Mouse (Mus musculus): ENCODE results near the gene Scap. TPM values are rescaled to one million over a fixed set of nuclear protein-coding genes. Genes with fewer than 3 reads are reported as not detected.

Gene Scap
- polyA plus RNA-seq, 1 experiment = 44.4 TPM

GRCm38 (mm10) chr9:110358341-110358740, 25.3 kb downstream of the Scap start:
- Histone ChIP-seq H3ac (ENCODE audit: control insufficient read depth, insufficient read length) (no peak overlapping the region), H3K4me3 (no peak overlapping the region), H3K4me2 (ENCODE audit: low read depth) (no peak overlapping the region), H3K79me2 (ENCODE audit: control insufficient read depth, insufficient read depth) (no peaks in the 10 kb centered on the region), H3K36me3 (ENCODE audit: control insufficient read depth, insufficient read depth) (peaks cover 3% of the 10 kb centered on the region), H3K27me3 (ENCODE audit: control insufficient read depth, insufficient read depth, insufficient read length) (no peaks in the 10 kb centered on the region)
- TF ChIP-seq MAX (IDR thresholded peaks at IDR 0.05; ENCODE audit: low read depth) (no peak), MYOG (IDR thresholded peaks at IDR 0.05; ENCODE audit: control insufficient read depth in 1 of 3, insufficient read depth in 1 of 3, insufficient read length in 2 of 3, low read depth in 2 of 3) (no peak), TCF3 (IDR thresholded peaks at IDR 0.05; ENCODE audit: insufficient read length, low read depth) (no peak), MYOD1 (IDR thresholded peaks at IDR 0.05; ENCODE audit: control insufficient read depth in 1 of 3, insufficient read length in 2 of 3, low read depth in 2 of 3) (no peak), TCF12 (IDR thresholded peaks at IDR 0.05; ENCODE audit: insufficient read depth, poor library complexity, severe bottlenecking) (no peak), REST (IDR thresholded peaks at IDR 0.05; ENCODE audit: insufficient read depth, insufficient read length) (no peak), POLR2AphosphoS2 (IDR thresholded peaks at IDR 0.05; ENCODE audit: insufficient read length, low read depth) (no peak), USF1 (IDR thresholded peaks at IDR 0.05; ENCODE audit: low read depth) (no peak), POLR2A (IDR thresholded peaks at IDR 0.05; ENCODE audit: insufficient read length, low read depth) (no peak), E2F4 (IDR thresholded peaks at IDR 0.05; ENCODE audit: insufficient read depth) (no peak), SRF (IDR thresholded peaks at IDR 0.05; ENCODE audit: control insufficient read depth, insufficient read length, low read depth) (no peak), CEBPB (IDR thresholded peaks at IDR 0.05; ENCODE audit: insufficient read depth, poor library complexity, severe bottlenecking) (no peak)

DNA sequence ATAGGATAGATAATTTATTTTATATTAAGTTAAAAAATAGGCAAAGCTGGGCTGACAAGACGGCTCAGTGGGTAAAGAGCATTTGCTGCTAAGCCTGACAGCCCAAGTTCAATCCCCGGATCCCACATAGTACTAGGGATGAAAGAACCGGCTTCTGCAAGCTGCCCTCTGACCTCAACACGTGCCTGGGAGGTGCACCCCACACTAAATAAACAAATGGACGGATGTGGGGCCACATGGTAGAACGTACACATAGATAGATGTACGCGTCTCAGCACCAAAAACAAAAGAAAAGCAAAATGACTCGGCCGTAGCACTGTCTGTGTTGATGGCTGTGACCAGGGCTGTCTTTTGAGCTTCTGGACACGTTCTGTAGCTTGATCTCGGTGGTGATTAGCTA, 28.2 kb downstream of the Scap start:
- no peak overlapping the region for H3K4me2 ChIP-seq (ENCODE audit: low read depth)
- H3K4me3 ChIP-seq = no peak overlapping the region
- H3K27me3 ChIP-seq (ENCODE audit: control insufficient read depth, insufficient read depth, insufficient read length) = no peaks in the 10 kb centered on the region
- no peak overlapping the region for H3ac ChIP-seq (ENCODE audit: control insufficient read depth, insufficient read length)
- TF ChIP-seq MAX (IDR thresholded peaks at IDR 0.05; ENCODE audit: low read depth) (no peak), CEBPB (IDR thresholded peaks at IDR 0.05; ENCODE audit: insufficient read depth, poor library complexity, severe bottlenecking) (no peak), TCF3 (IDR thresholded peaks at IDR 0.05; ENCODE audit: insufficient read length, low read depth) (no peak), REST (IDR thresholded peaks at IDR 0.05; ENCODE audit: insufficient read depth, insufficient read length) (no peak), MYOG (IDR thresholded peaks at IDR 0.05; ENCODE audit: control insufficient read depth in 1 of 3, insufficient read depth in 1 of 3, insufficient read length in 2 of 3, low read depth in 2 of 3) (no peak), MYOD1 (IDR thresholded peaks at IDR 0.05; ENCODE audit: control insufficient read depth in 1 of 3, insufficient read length in 2 of 3, low read depth in 2 of 3) (no peak), USF1 (IDR thresholded peaks at IDR 0.05; ENCODE audit: low read depth) (no peak), POLR2A (IDR thresholded peaks at IDR 0.05; ENCODE audit: insufficient read length, low read depth) (no peak), POLR2AphosphoS2 (IDR thresholded peaks at IDR 0.05; ENCODE audit: insufficient read length, low read depth) (no peak), SRF (IDR thresholded peaks at IDR 0.05; ENCODE audit: control insufficient read depth, insufficient read length, low read depth) (no peak), E2F4 (IDR thresholded peaks at IDR 0.05; ENCODE audit: insufficient read depth) (no peak), TCF12 (IDR thresholded peaks at IDR 0.05; ENCODE audit: insufficient read depth, poor library complexity, severe bottlenecking) (no peak)
- peaks cover 20% of the 10 kb centered on the region for H3K36me3 ChIP-seq (ENCODE audit: control insufficient read depth, insufficient read depth)
- no peaks in the 10 kb centered on the region for H3K79me2 ChIP-seq (ENCODE audit: control insufficient read depth, insufficient read depth)

DNA sequence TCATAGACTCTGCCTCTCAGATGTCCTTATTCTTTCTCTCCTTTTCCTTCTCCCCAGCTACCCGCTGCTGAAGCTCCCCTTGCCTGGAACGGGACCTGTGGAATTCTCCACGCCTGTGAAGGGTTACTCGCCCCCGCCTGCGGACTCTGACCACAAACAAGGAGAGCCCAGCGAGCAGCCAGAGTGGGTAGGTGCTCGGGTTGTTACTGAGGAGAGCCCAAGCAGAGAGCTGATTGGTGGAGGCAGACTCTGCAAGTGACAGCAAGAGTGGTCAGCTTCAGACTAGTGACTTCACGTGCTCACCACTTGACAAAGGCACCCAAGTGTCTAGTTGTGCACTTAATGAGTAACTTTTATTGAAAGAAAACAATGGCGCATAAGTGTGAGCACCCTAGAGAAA, 29.2 kb downstream of the Scap start:
- Histone ChIP-seq H3K4me3 (no peak overlapping the region), H3K79me2 (ENCODE audit: control insufficient read depth, insufficient read depth) (no peaks in the 10 kb centered on the region), H3ac (ENCODE audit: control insufficient read depth, insufficient read length) (no peak overlapping the region), H3K27me3 (ENCODE audit: control insufficient read depth, insufficient read depth, insufficient read length) (no peaks in the 10 kb centered on the region), H3K4me2 (ENCODE audit: low read depth) (no peak overlapping the region), H3K36me3 (ENCODE audit: control insufficient read depth, insufficient read depth) (peaks cover 20% of the 10 kb centered on the region)
- TF ChIP-seq TCF12 (IDR thresholded peaks at IDR 0.05; ENCODE audit: insufficient read depth, poor library complexity, severe bottlenecking) (no peak), USF1 (IDR thresholded peaks at IDR 0.05; ENCODE audit: low read depth) (no peak), SRF (IDR thresholded peaks at IDR 0.05; ENCODE audit: control insufficient read depth, insufficient read length, low read depth) (no peak), POLR2AphosphoS2 (IDR thresholded peaks at IDR 0.05; ENCODE audit: insufficient read length, low read depth) (no peak), MYOD1 (IDR thresholded peaks at IDR 0.05; ENCODE audit: control insufficient read depth in 1 of 3, insufficient read length in 2 of 3, low read depth in 2 of 3) (no peak), CEBPB (IDR thresholded peaks at IDR 0.05; ENCODE audit: insufficient read depth, poor library complexity, severe bottlenecking) (no peak), REST (IDR thresholded peaks at IDR 0.05; ENCODE audit: insufficient read depth, insufficient read length) (no peak), MAX (IDR thresholded peaks at IDR 0.05; ENCODE audit: low read depth) (no peak)

DNA sequence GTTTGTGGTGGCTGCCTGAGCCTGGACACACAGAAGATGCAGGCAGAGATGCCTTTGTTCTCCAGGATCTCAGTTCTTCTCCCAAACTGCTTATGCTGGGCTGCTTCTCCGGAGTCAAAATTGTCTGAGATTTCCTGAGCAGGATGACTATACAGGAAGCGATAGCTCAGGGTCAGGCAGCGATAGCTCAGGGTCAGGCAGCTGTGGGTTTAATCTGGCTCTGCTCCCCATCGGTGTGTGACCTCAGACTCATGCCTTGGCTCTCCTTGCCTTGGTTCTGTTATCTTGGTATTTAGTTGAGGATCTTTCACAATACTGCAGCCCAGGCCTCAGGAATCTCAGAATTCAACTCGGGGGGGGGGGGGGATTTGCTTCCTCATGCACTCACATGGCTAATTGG, 33.7 kb downstream of the Scap start:
- H3K4me2 ChIP-seq (ENCODE audit: low read depth) = no peak overlapping the region
- H3K36me3 ChIP-seq (ENCODE audit: control insufficient read depth, insufficient read depth) = peaks cover 20% of the 10 kb centered on the region
- H3ac ChIP-seq (ENCODE audit: control insufficient read depth, insufficient read length) = no peak overlapping the region
- no peaks in the 10 kb centered on the region for H3K79me2 ChIP-seq (ENCODE audit: control insufficient read depth, insufficient read depth)
- no peak overlapping the region for H3K4me3 ChIP-seq
- no peaks in the 10 kb centered on the region for H3K27me3 ChIP-seq (ENCODE audit: control insufficient read depth, insufficient read depth, insufficient read length)
- TF ChIP-seq TCF12 (IDR thresholded peaks at IDR 0.05; ENCODE audit: insufficient read depth, poor library complexity, severe bottlenecking) (no peak), E2F4 (IDR thresholded peaks at IDR 0.05; ENCODE audit: insufficient read depth) (no peak), POLR2AphosphoS2 (IDR thresholded peaks at IDR 0.05; ENCODE audit: insufficient read length, low read depth) (no peak), USF1 (IDR thresholded peaks at IDR 0.05; ENCODE audit: low read depth) (no peak), MAX (IDR thresholded peaks at IDR 0.05; ENCODE audit: low read depth) (no peak), TCF3 (IDR thresholded peaks at IDR 0.05; ENCODE audit: insufficient read length, low read depth) (no peak), POLR2A (IDR thresholded peaks at IDR 0.05; ENCODE audit: insufficient read length, low read depth) (no peak), SRF (IDR thresholded peaks at IDR 0.05; ENCODE audit: control insufficient read depth, insufficient read length, low read depth) (no peak), MYOD1 (IDR thresholded peaks at IDR 0.05; ENCODE audit: control insufficient read depth in 1 of 3, insufficient read length in 2 of 3, low read depth in 2 of 3) (no peak), MYOG (IDR thresholded peaks at IDR 0.05; ENCODE audit: control insufficient read depth in 1 of 3, insufficient read depth in 1 of 3, insufficient read length in 2 of 3, low read depth in 2 of 3) (no peak), CEBPB (IDR thresholded peaks at IDR 0.05; ENCODE audit: insufficient read depth, poor library complexity, severe bottlenecking) (no peak), REST (IDR thresholded peaks at IDR 0.05; ENCODE audit: insufficient read depth, insufficient read length) (no peak)
